Mouse (Mus musculus): ENCODE data around the gene Kitl.

DNA sequence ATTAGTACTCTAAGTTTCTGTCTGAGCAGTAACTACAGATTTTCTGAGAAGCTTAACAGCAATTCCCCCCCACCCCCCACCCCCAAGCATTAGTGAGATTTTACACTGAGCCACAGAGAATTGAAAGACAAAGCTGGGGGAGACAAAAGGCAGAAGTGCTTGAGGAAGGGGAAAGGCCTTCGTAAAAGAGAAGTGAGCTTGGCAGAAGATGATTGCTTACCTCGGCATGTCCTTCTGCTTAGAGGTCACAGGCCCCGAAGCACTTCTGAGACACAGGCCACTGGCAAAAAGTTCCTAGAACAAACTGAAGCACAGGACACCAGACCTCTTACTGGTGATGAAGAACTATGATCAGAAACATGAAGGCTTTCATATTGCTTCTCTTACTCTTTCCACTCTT is 123.1 kb downstream of the Kitl start:
- TF ChIP-seq CTCF (IDR thresholded peaks at IDR 0.05; ENCODE audit: extremely low read depth, insufficient read depth, insufficient read length, insufficient replicate concordance): no peak
- TF ChIP-seq POLR2A (IDR thresholded peaks at IDR 0.05; ENCODE audit: low read depth, low read length): no peak
